In genomic region chr4:123335244-123335643, GRCm38 (mm10) we compare ENCODE assay signal across 13 mouse cellular contexts. TPM values are rescaled to one million over a fixed set of nuclear protein-coding genes. Genes with fewer than 3 reads are reported as not detected.
"Had no signal": no experiment of that assay in that cellular context is flagged by ENCODE, and none has a peak within 500 bp of the region (broad histone marks: within the 10 kb centered on the region; RNA-seq: fewer than 3 reads in every experiment).

No protein-coding gene starts in this region.

RNA-seq across cellular contexts. Expression of gene Bmp8a, which starts 7.8 kb away (rescaled TPM):
- total RNA-seq: megakaryocyte, adult 5-6 weeks; megakaryocyte-erythroid progenitor cell, adult 5-6 weeks had no signal
- polyA plus RNA-seq: stomach, embryonic 14.5 days had no signal

RNA-seq across cellular contexts. Expression of gene Oxct2a, which starts 11.8 kb away (rescaled TPM):
- total RNA-seq: megakaryocyte, adult 5-6 weeks; megakaryocyte-erythroid progenitor cell, adult 5-6 weeks had no signal
- polyA plus RNA-seq: lung, embryonic 14.5 days; lung, embryonic 16.5 days; midbrain, embryonic 10.5 days; midbrain, embryonic 12.5 days; midbrain, embryonic 14.5 days; midbrain, embryonic 16.5 days; neural tube, embryonic 11.5 days; neural tube, embryonic 13.5 days; stomach, embryonic 14.5 days; stomach, embryonic 16.5 days; urinary bladder, adult 2 months had no signal
